Mouse (Mus musculus) testis, adult 2 months (tissue): ENCODE results near the gene Stn1.

Experiments
- CTCF ChIP-seq: fragments of 200-500 bp; IDR thresholded peaks from 2 replicates; pipeline ENCODE4 v1.5.1; 2012; ENCODE audit warnings: low read depth, mild to moderate bottlenecking, inconsistent platforms, low read length, moderate library complexity; ENCODE audit not compliant: control insufficient read depth, insufficient read depth, insufficient replicate concordance
- POLR2A ChIP-seq: fragments of 200-500 bp; IDR thresholded peaks from 2 replicates; pipeline ENCODE4 v1.6.1; 2012; ENCODE audit warnings: low read depth, mild to moderate bottlenecking, inconsistent platforms, low read length, moderate library complexity; ENCODE audit not compliant: control insufficient read depth

- no peak for TF ChIP-seq POLR2A
- no peak for TF ChIP-seq CTCF
Observed at GRCm38 (mm10) chr19:47559751-47560512, 22.6 kb upstream of the Stn1 start.
